Mouse (Mus musculus) layer of hippocampus, adult 9-10 months (tissue): Measurements from ENCODE around the gene Madcam1.
"Not testable (repeated sequence)": the region's sequence is repeated elsewhere in the genome, so short reads cannot be mapped to it uniquely, and the experiment has no call there.

Source experiments
- DNase-seq: peaks from one replicate; pipeline ENCODE4 v3.0.0; 2022; ENCODE audit warnings: low spot score

Madcam1 gene

DNA sequence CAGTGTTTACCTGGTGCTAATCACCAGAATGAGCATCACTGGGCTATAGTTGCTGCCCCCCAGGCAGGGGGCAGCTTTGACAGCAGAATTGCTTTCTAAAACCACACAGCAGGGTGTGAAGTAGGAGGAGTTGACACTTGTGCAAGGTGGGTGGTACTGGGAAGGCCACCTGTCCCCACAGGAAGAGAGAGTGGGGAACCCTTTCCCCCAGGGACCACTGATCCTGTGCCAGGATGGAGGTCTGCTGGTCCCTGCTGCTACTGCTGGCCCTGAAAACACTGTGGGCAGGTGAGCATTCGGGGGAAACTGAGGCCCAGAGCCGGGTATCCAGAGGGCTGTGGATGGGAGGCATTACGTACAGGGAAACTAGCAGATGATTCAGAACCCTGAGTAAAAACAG lies 24.8 kb downstream of the Madcam1 start:
- no peak for DNase-seq

DNA sequence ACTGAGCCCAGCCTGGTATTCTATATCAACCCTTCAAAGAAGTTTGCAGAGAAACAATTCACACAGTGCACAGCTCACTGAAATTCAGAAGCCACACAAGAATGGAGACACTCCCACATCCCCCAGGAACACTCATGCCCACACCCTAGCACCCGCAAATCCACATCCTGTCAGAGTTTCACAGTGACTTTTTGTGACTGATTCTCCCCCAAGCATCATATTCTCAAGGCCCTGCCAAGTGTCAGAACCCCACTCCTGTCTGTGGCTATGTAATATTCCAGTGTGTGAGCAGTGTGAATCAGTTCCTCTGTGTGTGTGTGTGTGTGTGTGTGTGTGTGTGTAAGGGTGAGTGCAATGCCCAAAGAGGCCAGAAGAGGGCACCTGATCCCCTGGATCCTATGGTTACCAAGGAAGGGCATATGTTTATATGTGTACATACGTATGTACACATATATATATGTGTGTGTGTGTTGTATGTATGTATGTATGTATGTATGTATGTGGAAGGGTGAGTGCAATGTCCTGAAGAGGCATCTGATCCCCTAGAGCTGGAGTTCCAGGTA lies 27.7 kb downstream of the Madcam1 start:
- no peak for DNase-seq

DNA sequence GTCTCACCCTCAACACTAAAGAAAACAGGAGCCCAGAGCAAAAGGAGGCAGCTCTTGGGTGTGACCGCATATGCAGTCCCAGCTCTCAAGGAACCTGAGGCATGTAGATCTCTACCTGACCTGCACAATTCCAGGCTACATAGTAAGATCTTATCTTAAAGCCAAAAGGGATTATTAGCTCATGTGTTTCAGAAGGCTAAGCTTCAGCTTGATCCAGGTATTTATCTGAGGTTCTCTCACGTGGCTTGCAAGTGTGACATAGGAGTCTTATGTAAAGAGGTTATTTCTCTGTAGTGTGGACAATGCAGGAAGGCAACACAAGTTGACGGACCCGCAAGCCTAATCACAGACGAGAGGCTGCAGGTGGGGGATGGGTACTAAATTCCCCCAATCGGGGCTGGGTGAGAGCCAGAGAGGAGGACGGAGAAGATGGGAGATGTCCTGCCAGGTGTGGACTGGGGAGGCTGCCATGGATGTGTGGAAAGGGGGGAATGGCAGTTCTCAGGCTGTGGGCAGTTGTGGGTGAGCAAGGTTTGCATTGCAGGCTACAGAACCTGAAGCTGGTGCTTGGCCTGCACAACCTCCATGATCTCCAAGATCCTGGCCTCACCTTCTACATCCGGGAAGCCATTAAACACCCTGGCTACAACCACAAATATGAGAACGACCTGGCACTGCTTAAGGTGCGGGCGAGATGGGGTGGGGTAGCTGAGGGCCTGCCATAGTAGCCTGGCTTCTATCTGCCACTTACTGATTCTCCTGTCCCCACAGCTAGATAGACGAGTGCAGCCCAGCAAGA lies 29.4 kb downstream of the Madcam1 start:
- DNase-seq, result no peak

DNA sequence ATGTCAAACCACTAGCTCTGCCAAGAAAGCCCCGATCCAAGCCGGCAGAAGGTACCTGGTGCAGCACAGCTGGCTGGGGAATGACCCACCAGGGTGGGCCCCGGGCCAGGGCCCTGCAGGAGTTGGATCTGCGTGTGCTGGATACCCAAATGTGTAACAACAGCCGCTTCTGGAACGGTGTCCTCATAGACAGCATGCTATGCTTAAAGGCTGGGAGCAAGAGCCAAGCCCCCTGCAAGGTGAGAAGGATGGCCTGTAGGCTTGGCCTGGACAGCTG lies 30.0 kb downstream of the Madcam1 start:
- no peak for DNase-seq

DNA sequence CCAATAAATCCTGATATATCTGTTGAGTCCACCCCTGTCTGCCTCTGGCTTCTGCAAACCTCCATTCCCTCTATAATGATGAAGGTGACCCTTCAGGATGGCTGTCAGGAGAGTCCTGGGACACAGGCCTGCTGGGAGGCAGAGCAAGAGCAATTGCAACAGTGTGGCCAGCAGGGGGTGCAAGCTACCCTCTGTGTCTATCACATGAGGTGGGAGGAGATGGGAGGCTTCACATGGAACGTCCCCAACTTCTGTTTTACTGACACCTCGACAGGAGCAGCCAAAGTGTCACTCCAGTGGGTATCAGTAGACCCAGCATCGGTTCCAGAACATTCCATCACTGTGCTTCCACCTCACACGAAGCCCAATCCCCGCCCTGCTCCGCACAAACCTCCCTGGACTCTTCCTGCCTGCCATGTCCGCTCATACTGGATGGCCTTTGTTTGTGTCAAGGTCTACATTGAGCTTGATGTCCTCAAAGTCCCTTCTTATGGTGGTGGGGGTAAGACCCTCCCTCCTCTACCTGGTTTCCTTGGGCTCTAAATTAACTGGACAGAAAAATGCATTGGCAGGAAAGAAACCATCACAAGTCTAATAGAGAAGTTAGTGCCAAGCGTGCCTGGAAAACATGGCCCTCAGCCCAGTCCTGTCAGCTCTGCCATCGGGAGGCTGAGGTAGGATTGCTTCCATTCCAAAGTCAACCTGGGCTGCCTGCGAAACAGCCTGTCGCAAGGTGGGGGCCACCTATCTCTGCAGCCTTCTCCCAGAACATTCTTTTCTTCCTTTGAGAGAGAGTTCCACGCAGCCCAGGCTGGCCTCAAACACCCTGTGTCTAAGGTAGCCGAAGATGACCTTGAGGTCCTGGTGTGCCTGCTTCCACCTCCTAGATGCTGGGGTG lies 31.1 kb downstream of the Madcam1 start:
- no peak for DNase-seq

DNA sequence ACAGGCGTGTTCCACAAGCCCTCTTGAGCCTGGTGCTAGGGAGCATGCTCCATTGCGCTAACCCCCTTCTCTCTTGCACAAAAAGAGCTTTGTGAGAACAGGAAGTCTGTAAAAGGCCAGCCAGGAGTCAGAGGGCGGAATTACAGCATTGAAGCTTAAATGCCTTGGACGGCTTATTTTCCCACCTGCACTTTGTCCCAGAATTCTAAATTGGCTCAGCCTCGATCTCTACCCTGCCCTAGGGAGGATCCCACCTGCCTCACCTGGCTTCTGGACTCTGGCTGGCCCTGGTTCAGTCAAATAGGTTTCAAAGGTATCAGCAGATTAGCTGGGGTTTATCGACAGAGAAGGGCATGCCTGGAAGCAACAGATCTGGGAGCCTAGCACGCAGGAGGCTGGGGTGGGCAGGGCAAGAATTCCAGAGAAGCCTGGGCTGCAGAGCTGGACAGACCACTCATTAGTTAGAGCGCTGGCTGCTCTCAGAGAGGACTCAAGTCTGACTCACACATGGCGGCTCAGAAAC lies 31.8 kb downstream of the Madcam1 start:
- no peak for DNase-seq

DNA sequence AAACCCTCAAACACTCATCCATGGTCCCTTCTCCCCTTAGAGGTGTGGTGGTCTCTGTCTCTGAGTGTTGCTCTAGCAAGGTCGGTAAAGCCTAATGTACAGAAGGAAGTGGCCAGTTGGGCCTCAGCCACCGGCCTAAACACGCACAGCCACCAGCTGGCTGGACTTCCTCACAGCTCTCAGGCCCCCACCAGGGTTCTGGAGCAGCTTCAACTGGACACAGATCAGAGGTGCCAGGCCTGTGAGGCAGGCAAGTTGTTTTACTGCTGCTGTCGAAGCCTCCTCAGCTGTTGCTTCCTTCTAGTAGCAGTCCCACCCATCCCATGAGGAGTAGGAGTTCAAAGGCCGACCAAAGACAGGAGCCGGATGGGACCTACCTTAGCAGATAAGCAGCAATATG lies 33.6 kb downstream of the Madcam1 start:
- no peak for DNase-seq

DNA sequence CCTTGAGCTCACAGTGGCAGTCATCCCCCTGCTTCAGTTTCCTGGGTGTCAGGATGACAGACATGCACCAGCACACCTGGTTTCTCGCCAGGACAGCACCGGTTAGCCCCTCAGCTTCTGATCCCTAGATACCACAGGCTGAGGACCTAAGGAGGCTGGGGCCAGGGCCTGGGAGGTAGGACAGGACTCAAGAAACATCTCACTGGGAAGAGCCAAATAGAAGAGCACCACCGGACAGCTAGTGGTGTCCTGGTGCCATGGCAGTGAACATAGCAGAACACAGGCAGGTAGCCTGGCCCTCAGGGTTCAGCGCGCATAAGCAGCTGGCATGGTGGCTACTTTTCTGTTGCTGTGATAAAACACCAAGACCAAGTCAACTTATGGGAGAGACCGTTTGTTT lies 34.1 kb downstream of the Madcam1 start:
- DNase-seq, result no peak

DNA sequence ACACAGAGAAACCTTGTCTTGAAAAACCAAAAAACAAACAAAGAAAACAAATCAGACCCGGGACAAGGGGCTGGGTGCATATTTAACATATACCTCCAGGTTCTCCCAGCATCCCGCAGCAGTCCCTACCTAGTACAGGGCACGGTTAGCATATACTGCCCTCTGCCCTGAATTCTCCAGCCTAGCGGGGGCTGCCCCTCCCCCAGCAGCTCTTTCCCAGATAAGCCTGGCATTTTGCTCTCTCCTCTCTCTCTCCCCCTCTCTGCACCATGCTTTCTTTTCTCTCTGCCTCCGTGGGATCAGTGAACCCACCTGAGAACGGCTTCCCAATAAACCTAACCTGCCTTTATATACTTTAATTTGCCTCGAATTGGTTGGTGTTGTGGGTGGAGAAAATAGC lies 36.3 kb downstream of the Madcam1 start:
- DNase-seq, result no peak

DNA sequence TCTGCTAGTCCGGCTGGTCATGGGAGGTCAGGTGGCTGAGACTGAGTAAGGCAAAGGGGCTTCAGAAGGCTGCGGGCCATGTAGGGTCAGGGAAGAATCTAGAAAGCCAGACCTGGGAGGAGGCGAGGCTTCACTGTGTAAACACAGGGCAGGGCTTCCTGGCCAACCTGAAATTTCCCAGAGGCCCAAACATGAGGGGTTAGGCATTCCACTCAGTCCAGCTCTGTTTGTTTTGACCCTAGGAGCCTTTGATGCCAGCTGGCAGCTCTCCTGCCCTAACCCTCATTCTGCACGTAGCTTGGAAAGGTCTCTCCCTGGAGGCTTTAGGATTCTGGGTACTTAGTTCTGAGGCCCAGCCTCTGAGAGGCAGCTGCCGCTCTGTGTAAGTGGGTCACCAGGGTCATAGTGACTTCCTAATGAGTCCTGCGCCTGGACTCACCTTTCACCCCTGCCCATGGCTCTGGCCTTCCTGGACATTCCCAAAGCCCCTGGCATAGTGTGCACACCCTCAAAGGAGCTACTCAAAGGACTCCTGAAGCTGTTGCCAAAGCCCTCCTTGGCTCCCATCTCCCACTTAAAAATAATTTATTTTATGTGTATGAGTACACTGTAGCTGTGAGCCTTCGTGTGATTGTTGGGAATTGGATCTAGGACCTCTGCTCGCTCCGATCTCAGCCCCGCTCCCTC lies 37.2 kb downstream of the Madcam1 start:
- DNase-seq, result no peak

DNA sequence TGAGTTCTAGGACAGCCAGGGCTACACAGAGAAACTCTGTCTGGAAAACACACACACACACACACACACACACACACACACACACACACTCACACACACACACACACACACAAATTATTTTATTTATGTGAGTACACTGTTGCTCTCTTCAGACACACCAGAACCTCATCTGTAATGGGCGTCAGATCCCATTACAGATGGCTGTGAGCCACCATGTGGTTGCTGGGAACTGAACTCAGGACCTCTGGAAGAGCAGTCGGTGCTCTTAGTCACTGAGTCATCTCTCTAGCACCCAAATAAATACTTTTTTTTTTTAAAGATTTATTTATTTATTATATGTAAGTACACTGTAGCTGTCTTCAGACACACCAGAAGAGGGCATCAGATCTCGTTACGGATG lies 38.6 kb downstream of the Madcam1 start:
- DNase-seq, result not testable (repeated sequence)

DNA sequence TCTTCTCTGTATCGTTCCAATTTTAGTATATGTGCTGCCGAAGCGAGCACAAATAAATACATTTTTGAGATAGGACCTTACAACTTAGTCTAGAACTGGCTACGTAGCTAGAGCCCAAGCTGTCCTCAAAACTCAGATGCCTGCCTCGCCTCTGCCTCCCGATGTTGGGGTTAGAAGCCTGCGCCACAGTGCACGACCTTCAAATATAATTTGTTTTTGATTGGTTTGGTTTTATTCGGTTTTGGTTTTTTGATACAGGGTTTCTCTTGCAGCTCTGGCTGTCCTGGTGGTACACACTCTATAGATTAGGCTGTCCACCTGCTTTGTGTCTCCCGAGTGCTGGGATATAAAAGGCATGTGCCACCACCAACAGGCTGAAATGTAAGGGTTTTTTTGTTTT lies 39.2 kb downstream of the Madcam1 start:
- no peak for DNase-seq

DNA sequence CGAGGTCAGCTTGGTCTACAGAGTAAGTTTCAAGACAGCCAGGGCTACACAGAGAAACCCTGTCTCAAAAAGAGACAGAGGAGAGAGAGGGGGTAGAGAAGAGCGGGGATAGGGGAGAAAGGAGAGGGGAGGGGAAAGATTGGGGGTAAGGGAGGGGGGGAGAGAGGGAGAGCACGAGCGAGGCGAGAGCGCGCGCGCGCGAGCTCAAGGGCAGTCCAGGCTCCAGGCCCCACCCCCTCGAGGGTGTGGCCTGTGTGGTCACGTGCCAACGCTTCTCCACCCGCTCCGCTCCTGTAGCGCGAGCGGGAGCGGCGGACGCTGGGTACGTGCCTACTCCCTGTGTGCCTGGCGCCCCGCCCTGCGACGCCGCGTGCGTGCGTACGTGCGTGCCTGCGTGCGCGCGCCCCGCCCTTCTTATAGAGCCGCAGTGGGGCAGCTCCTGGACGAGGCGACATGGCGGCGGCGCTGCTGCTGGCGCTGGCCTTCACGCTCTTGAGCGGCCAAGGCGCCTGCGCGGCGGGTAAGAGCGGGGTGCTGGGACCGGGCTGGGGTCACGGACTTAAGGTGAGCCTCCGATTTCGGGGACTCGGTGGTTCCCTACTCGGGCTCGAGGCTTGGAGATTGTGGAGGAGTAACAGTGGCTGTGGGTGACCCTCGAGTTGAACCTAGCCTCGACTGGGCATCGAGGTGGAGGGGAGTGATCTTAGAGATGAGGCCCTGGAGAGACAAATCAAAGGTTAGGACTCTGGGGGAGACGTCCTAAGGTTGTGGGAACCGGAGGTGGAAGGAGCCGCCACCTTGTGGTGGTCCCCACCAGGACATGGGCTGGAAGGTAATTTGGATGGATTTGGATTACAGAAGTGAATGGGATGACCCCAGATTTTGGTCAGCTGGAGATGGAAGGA lies 40.0 kb downstream of the Madcam1 start, which contains the start of gene Bsg:
TSS of gene Bsg (plus strand) at position 427 of the 905 bp plus-strand sequence.
- DNase-seq, result peak; percentile 96

DNA sequence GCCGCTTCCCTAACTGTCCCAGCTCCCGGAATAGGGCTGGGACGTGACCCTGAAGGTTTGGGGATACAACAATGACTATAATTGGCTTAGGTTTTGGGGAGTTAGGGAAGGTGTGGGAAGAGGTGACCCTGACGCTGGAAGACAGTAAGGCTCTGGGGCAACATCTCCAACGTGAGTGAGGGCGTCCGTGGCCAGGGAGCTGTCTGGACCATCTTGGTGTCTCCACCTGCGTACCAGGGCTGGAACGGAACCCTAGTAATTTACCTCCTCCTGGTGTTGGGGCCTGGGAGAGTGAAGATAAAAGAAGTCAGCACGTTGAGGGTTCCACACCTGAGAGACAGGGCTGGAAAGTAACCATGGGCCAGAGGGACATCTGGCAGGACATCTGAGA lies 40.6 kb downstream of the Madcam1 start:
- no peak for DNase-seq

DNA sequence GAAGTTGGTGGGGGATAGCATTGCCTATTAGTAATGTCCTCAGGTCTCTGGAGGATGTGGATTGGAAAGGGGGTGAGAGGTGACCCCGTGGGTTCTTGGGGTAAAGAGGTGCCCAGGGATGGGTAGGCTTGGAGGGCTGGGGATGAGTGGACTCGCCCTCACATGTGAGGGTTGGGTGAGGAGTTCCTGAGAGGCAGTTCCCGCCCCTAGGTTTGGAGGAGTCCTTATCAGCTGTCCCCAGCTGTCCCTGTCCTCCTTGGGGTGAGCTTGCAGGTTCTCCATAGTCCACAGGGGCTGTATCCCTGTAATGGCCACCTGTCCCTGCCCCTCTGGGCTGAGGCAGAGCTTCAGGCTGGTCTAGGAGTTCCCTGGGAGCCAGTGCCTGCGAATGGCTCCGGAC lies 41.6 kb downstream of the Madcam1 start:
- DNase-seq, result no peak

DNA sequence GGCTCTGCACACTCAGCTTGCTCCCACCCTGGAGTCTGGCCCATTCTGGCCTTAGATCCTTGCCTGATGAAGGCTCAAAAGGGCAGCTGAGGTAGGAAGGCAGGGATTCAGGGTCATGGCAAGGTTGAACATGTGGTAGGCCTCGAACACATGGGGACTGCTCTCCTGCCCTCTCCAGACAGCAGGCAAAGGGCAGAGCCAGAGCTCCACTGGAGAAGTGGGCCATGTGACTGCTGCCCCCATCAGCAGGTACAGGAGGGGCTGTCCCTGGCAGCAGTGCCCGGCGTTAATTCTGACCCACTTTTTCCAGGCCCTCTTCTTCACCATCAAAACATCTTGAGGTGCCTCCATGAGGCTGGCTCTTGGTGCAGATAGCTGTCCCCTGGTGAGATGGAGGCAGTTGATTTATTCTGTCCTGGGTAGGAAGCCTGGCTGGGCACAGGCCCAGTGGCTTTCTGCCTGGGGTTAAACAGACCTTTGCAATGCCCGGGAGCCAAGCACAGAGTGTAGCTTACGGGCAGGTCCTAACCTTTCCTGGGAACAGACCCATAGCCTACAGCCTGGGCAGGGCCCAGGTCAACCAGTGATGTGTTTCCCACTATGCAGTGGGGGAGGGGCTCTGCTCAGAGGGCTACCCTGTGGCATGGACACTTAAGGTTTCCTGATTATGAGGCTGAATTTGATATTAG lies 42.2 kb downstream of the Madcam1 start:
- no peak for DNase-seq

DNA sequence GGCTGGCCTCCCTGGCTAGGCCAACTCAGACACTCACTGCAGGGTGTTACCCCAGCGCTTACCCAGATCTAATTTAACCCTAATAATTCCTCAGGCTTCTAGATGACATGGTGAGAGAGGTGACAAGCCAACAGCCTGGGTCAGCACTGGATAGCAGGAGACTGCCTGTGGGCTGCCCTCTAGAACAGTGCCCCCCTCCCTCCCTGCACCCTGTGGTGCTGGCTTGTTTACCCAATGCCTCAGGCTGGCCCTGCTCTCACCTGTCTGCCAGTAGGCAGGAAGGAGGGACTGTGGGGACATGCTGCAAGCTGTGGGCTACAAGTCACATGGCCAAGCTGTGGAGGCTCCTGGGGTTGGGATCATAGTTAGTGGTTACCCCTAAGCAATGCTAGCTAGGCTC lies 42.8 kb downstream of the Madcam1 start:
- no peak for DNase-seq

DNA sequence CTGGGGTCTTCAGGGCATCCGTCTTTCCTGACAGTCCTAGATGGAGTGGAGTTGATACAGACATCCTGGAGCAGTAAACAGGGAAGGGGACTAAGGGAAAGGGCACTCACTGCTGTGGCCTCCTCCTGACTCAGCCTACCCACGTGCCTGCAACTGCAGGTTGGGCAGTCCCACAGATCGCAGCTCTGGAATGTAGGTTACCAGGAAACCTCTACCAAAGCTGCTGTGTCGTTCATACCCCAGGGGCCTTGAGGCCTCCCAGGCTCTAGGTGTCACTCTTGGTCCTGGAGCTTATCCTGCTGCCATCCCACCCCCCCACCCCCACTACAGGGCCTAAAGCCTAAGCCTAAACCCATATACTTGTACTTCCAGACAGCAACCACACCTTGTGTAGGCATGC lies 43.4 kb downstream of the Madcam1 start:
- DNase-seq, result no peak

DNA sequence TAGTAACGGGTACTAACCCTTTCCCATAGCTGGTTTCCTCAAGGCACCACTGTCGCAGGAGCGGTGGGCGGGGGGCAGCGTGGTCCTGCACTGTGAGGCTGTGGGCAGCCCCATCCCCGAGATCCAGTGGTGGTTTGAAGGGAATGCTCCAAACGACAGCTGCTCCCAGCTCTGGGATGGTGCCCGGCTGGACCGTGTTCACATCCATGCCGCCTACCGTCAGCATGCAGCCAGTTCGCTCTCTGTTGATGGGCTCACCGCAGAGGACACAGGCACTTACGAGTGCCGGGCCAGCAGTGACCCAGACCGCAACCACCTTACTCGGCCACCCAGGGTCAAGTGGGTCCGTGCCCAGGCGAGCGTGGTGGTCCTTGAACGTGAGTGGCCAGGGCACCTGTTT lies 44.3 kb downstream of the Madcam1 start:
- DNase-seq, result no peak

DNA sequence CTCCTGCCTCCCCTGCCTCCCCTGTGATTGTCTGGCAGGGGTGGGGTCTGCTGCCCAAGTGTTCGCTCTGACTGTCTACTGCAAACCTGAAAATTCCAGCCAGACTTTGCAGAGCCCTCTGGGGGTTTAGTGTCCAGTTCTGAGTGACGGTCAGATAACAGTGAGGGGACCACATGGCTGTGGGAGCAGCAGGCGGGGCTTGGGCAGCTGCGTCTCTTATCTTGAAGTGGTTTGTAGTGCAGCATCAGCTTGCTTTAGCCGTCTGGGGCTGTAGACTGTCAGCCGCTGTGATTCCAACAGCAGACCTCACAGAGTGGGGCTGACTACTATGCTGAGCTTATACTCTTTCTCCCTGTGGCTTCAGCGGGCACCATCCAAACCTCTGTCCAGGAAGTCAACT lies 44.9 kb downstream of the Madcam1 start:
- no peak for DNase-seq

DNA sequence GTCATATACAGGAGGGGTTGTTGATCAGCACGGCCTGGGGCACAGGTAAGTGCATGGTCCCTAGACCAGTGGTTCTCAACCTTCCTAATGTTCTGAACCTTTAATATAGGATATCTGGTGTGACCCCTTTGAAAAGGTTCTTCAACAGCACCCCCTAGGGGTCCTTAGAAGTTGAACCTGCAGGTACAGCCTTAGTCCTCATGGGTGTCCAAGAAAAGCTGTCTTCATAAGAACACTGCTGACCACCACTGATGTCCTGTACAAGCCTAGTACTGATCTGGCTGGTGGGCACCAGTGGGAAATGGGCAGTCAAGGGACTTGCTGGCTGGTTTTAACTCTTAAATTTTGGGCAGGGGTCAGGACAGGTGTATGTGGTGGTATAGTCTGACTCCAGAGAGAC lies 47.7 kb downstream of the Madcam1 start:
- no peak for DNase-seq
